Mouse (Mus musculus) olfactory bulb, adult 2 months (tissue): ENCODE data around the gene Wipf2. TPM values are rescaled to one million over a fixed set of nuclear protein-coding genes. Genes with fewer than 3 reads are reported as not detected.

ENCODE experiments used
- H3K27ac ChIP-seq: fragments of 200-500 bp; 2 replicates; pipeline ENCODE4 v1.5.1; 2012; ENCODE audit warnings: low read depth, low read length; ENCODE audit not compliant: insufficient read depth
- H3K4me1 ChIP-seq: fragments of 200-500 bp; 2 replicates; pipeline ENCODE4 v1.6.1; 2012; ENCODE audit warnings: low read length; ENCODE audit not compliant: control insufficient read depth, insufficient read depth
- H3K4me3 ChIP-seq: fragments of 200-500 bp; 2 replicates; pipeline ENCODE4 v1.5.1; 2012; ENCODE audit warnings: mild to moderate bottlenecking, low read depth, low read length, moderate library complexity; ENCODE audit not compliant: insufficient read depth
- CTCF ChIP-seq: fragments of 200-500 bp; IDR thresholded peaks from 2 replicates; pipeline ENCODE4 v1.5.1; 2012; ENCODE audit warnings: low read depth, mild to moderate bottlenecking, low read length, moderate library complexity; ENCODE audit not compliant: insufficient read depth
- POLR2A ChIP-seq: fragments of 200-500 bp; IDR thresholded peaks from 2 replicates; pipeline ENCODE4 v1.6.1; 2012; ENCODE audit warnings: mild to moderate bottlenecking, low read depth, low read length, moderate library complexity; ENCODE audit not compliant: insufficient read depth
- WGBS: fragments of 180-500 bp; shearing (Covaris S2); methylation state at CpG from one replicate; pipeline ENCODE4 v1.1.7; 2018; 5-methylcytosine and 5-hydroxymethylcytosine counted together
- polyA plus RNA-seq: library from polyadenylated mRNA; stranded (reverse); fragments of >200 nt; gene quantifications from 2 replicates; pipeline ENCODE4 v1.2.4, GENCODE M21; 2012; ENCODE audit warnings: low replicate concordance; ENCODE audit not compliant: missing spikeins, insufficient read depth, insufficient read length

Wipf2 gene
- polyA plus RNA-seq, 1 experiment = not detected

GRCm38 (mm10) chr11:98937914-98938694 lies 74.7 kb downstream of the Wipf2 start:
- H3K4me1 ChIP-seq = peaks cover 69% of the 10 kb centered on the region
- TF ChIP-seq POLR2A (no peak), CTCF (no peak)
- H3K27ac ChIP-seq = peak overlapping the region; percentile 43; the same call in 1 of the 2 replicates
- peak overlapping the region; percentile 62 for H3K4me3 ChIP-seq
- WGBS = 2% methylated on average over 39 of the region's 39 CpGs

GRCm38 (mm10) chr11:98938701-98939083 lies 75.3 kb downstream of the Wipf2 start:
- 56% methylated on average over 7 of the region's 7 CpGs for whole genome bisulfite sequencing
- Histone ChIP-seq H3K4me1 (peaks cover 70% of the 10 kb centered on the region), H3K27ac (no peak overlapping the region), H3K4me3 (0 out of 2 replicates have a peak overlapping the region, but pooled peaks have one; percentile 62)
- no peak for TF ChIP-seq POLR2A
- no peak for TF ChIP-seq CTCF

GRCm38 (mm10) chr11:98939084-98939952 lies 75.9 kb downstream of the Wipf2 start:
- H3K27ac ChIP-seq = no peak overlapping the region
- 65% methylated on average over 15 of the region's 15 CpGs for WGBS
- H3K4me3 ChIP-seq = no peak overlapping the region

GRCm38 (mm10) chr11:98939953-98940641 lies 76.7 kb downstream of the Wipf2 start:
- Histone ChIP-seq H3K4me1 (peaks cover 83% of the 10 kb centered on the region), H3K27ac (no peak overlapping the region), H3K4me3 (no peak overlapping the region)
- TF ChIP-seq CTCF = no peak
- TF ChIP-seq POLR2A = no peak
- WGBS = 52% methylated on average over 11 of the region's 11 CpGs

More at GRCm38 (mm10) chr11:98939084-98939952, 75.9 kb downstream of the Wipf2 start:
- peaks cover 77% of the 10 kb centered on the region for H3K4me1 ChIP-seq
- TF ChIP-seq CTCF (no peak), POLR2A (no peak)

- TF ChIP-seq POLR2A = no peak
- no peak for TF ChIP-seq CTCF
- 18% methylated on average over 3 of the region's 3 CpGs for WGBS
- Histone ChIP-seq H3K4me3 (no peak overlapping the region), H3K27ac (no peak overlapping the region), H3K4me1 (peaks cover 89% of the 10 kb centered on the region)
These were observed 77.3 kb downstream of the Wipf2 start for GRCm38 (mm10) chr11:98940776-98941175.

- WGBS = 7% methylated on average over 12 of the region's 12 CpGs
- TF ChIP-seq CTCF (no peak), POLR2A (no peak)
- peak overlapping the region; percentile 49 for H3K4me3 ChIP-seq
- peak overlapping the region; percentile 37 for H3K27ac ChIP-seq
- peaks cover 88% of the 10 kb centered on the region for H3K4me1 ChIP-seq
These were observed 77.9 kb downstream of the Wipf2 start for GRCm38 (mm10) chr11:98941341-98941825.

- Histone ChIP-seq H3K4me1 (peaks cover 85% of the 10 kb centered on the region), H3K4me3 (peak overlapping the region; percentile 49), H3K27ac (peak overlapping the region; percentile 63)
- 16% methylated on average over 15 of the region's 15 CpGs for WGBS
- TF ChIP-seq CTCF (no peak), POLR2A (no peak)
These were observed 78.5 kb downstream of the Wipf2 start for GRCm38 (mm10) chr11:98941826-98942550.

GRCm38 (mm10) chr11:98942555-98942922 lies 79.1 kb downstream of the Wipf2 start:
- Histone ChIP-seq H3K4me3 (no peak overlapping the region; the same call in 1 of the 2 replicates), H3K4me1 (peaks cover 86% of the 10 kb centered on the region), H3K27ac (peak overlapping the region; percentile 63)
- WGBS = 40% methylated on average over 3 of the region's 3 CpGs
- TF ChIP-seq POLR2A (no peak), CTCF (no peak)
